Comparison of ENCODE assay signal across 14 mouse cellular contexts in the genomic region with DNA sequence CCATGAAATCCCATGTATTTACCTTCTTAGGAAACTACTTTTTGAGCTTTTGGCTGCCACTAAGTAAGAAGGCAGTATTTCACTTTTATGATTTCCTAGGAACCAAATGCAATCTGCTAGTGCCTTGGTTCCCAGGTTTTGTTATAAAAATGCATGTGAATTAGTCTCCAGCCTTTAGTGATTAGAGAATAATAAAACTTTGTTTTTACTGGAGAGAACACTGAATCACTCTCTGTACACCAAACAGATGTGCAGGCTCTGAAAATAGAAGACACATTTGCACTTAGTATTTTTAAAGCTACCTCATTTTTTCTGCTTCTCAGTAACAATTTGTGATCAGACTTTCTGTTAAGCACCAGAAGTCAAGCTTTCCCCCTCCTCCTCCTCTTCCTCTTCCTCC.
"Had no signal": no experiment of that assay in that cellular context is flagged by ENCODE, and none has a peak within 500 bp of the region (broad histone marks: within the 10 kb centered on the region; RNA-seq: fewer than 3 reads in every experiment).

No protein-coding gene starts in this region.

- H3K4me1 ChIP-seq: liver, embryonic 15.5 days; midbrain, embryonic 10.5 days; neural tube, embryonic 13.5 days; stomach, embryonic 15.5 days had no signal

- H3K27ac ChIP-seq: liver, embryonic 15.5 days; midbrain, embryonic 10.5 days; neural tube, embryonic 13.5 days; stomach, embryonic 15.5 days had no signal

- DNase-seq: kidney, adult 9 months; kidney, postnatal 14 days; lung, adult 2 months; lung, postnatal 36 days; midbrain, embryonic 14.5 days; right cerebral cortex, postnatal 14 days; thymus, postnatal 4 days had no signal

- H3K4me3 ChIP-seq: liver, embryonic 15.5 days; midbrain, embryonic 10.5 days; neural tube, embryonic 13.5 days; stomach, embryonic 15.5 days had no signal

- H3K4me2 ChIP-seq: liver, embryonic 11.5 days; liver, embryonic 15.5 days; neural tube, embryonic 13.5 days; stomach, embryonic 15.5 days had no signal

- ATAC-seq: intestine, postnatal 0 days; lung, postnatal 0 days had no signal

- H3K9me3 ChIP-seq: liver, embryonic 15.5 days; neural tube, embryonic 13.5 days; stomach, embryonic 15.5 days had no signal

- H3K27me3 ChIP-seq: liver, embryonic 15.5 days; neural tube, embryonic 13.5 days; stomach, embryonic 15.5 days had no signal

- H3K9ac ChIP-seq: liver, embryonic 15.5 days; neural tube, embryonic 13.5 days; stomach, embryonic 15.5 days had no signal

- H3K36me3 ChIP-seq: liver, embryonic 15.5 days; midbrain, embryonic 10.5 days; neural tube, embryonic 13.5 days; stomach, embryonic 15.5 days had no signal
